Mouse (Mus musculus) forebrain, embryonic 10.5 days (tissue): Measurements from ENCODE around the gene Zfp385b. TPM values are rescaled to one million over a fixed set of nuclear protein-coding genes. Genes with fewer than 3 reads are reported as not detected.
A peak's percentile ranks its signal among the peaks of the same experiment; 100 is the strongest.

Experiments used
- DNase-seq: peaks from one replicate; pipeline ENCODE4 v3.0.0-alpha.2; 2017; ENCODE audit warnings: low spot score; ENCODE audit errors: extremely low spot score
- H3K27ac ChIP-seq: fragments of 300-500 bp; sonication (generic); 2 replicates; pipeline ENCODE4 v1.5.1; 2016; ENCODE audit warnings: mild to moderate bottlenecking
- H3K27me3 ChIP-seq: fragments of 300-500 bp; sonication (generic); 2 replicates; pipeline ENCODE4 v1.6.1; 2016; ENCODE audit warnings: mild to moderate bottlenecking; ENCODE audit not compliant: poor library complexity, severe bottlenecking
- H3K36me3 ChIP-seq: fragments of 300-500 bp; sonication (generic); replicated peaks from 2 replicates; pipeline ENCODE4 v1.6.1; 2016; ENCODE audit warnings: mild to moderate bottlenecking, moderate library complexity
- H3K4me1 ChIP-seq: fragments of 300-500 bp; sonication (generic); 2 replicates; pipeline ENCODE4 v1.6.1; 2016
- H3K4me3 ChIP-seq: fragments of 300-500 bp; sonication (generic); 2 replicates; pipeline ENCODE4 v1.5.1; 2016; ENCODE audit warnings: mild to moderate bottlenecking, moderate library complexity
- H3K9me3 ChIP-seq: fragments of 300-500 bp; sonication (generic); 2 replicates; pipeline ENCODE4 v1.6.1; 2016; ENCODE audit warnings: mild to moderate bottlenecking, moderate library complexity
- WGBS: fragments of 180-500 bp; shearing (Covaris S2); methylation state at CpG from one replicate; pipeline ENCODE4 v1.1.7; 2016; 5-methylcytosine and 5-hydroxymethylcytosine counted together
- polyA plus RNA-seq: library from polyadenylated mRNA; unstranded; fragments of >200 nt; fragmentation: Nextera tagmentation; extraction: Ambion mirVana; gene quantifications from 2 replicates; pipeline ENCODE4 v1.2.1, GENCODE M21; 2016

Gene Zfp385b
- polyA plus RNA-seq, 1 experiment from 2014 or later, result 0.72 TPM

DNA sequence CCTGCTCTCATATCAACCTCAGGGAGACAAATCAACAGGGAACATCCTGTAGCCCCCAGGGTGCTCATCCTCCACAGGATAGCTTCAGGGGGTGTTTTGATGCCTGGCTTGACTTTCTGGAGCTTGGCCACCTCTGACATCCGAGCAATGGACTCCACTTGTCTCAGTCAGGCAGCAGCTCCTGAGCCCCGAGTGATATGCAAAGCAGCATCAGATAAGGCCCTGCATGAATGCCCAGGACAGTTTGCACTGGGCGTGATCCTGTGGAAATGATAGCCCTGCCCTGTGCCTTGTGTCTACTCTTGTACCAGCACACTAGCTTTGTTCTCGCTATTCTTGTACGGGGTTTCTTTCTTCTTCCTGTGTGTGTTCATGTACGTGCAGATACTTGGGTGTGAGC lies 303.8 kb downstream of the Zfp385b start:
- no peak for DNase-seq
- H3K27me3 ChIP-seq, result peaks cover 11% of the 10 kb centered on the region
- H3K27ac ChIP-seq, result no peak overlapping the region
- WGBS, result 71% methylated on average over 6 of the region's 6 CpGs
- H3K4me1 ChIP-seq, result peaks cover 13% of the 10 kb centered on the region
- no peaks in the 10 kb centered on the region for H3K36me3 ChIP-seq
- H3K4me3 ChIP-seq, result no peak overlapping the region
- no peaks in the 10 kb centered on the region for H3K9me3 ChIP-seq

DNA sequence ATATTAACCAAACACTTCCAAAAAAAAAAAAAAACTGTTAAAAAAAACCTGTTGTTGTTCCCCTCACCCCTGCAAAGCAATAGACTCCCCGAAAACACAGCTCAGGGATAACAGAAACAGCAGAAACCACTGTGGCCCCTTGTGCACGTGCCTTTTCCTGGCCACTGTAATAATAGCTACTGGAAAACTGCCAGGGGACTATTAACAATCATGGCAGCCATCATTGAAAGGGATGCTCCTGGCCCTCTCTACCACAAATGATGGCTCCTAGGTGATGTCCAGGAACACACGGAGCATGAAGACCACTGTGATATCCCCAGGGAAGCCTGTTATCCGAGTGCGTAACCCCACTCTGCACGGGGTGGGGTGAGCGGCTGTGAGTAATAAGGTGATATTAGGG lies 304.4 kb downstream of the Zfp385b start:
- Histone ChIP-seq H3K27ac (no peak overlapping the region), H3K36me3 (no peaks in the 10 kb centered on the region), H3K9me3 (no peaks in the 10 kb centered on the region), H3K27me3 (peaks cover 11% of the 10 kb centered on the region), H3K4me3 (no peak overlapping the region), H3K4me1 (peaks cover 13% of the 10 kb centered on the region)
- no peak for DNase-seq
- WGBS, result 84% methylated on average over 7 of the region's 7 CpGs

DNA sequence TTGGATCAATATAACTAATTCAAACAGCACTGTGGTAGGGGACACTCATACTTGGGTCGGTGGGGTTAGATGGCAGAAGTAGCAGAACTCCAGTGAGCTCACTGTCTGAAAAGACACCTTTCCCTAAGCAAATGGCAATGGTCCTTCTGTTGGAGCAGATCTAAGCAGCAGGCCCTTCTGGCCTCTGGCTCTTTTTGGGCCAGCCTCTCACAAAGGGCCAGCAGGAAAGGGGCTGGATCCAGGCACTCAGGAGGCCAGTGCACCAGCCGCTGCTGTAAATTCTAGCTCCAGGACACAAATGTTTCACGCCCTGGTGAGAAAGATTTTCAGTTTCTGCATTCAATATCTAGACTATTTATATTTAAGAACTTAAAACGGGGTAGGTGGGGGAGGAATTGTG lies 305.0 kb downstream of the Zfp385b start:
- DNase-seq, result no peak
- Histone ChIP-seq H3K4me3 (no peak overlapping the region), H3K27ac (no peak overlapping the region), H3K4me1 (peaks cover 13% of the 10 kb centered on the region), H3K9me3 (no peaks in the 10 kb centered on the region), H3K36me3 (no peaks in the 10 kb centered on the region), H3K27me3 (peaks cover 11% of the 10 kb centered on the region)
- WGBS, result 67% methylated on average over 4 of the region's 4 CpGs

DNA sequence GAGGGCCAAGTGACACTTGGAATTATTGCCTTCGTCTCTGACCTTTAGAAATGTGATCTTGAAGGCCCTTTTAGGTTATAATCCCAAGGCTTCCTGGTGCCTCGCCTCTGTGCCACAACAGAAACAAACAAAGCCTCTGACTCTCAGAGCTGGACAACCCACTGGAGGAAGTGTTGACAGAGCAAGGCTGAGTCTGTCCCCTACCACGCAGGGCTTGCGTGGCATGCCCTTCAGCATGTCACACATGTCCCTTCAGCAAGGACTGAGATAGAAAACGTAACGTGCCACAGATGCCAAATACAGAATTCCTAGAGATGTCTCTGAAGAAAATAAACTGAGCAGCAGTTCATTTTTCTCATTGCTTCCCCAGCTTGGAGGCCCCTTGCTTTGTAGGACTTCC lies 310.7 kb downstream of the Zfp385b start:
- 86% methylated on average over 6 of the region's 6 CpGs for WGBS
- peaks cover 9% of the 10 kb centered on the region for H3K4me1 ChIP-seq
- H3K27ac ChIP-seq, result no peak overlapping the region
- H3K9me3 ChIP-seq, result no peaks in the 10 kb centered on the region
- no peaks in the 10 kb centered on the region for H3K27me3 ChIP-seq
- H3K4me3 ChIP-seq, result no peak overlapping the region
- no peak for DNase-seq
- H3K36me3 ChIP-seq, result no peaks in the 10 kb centered on the region

DNA sequence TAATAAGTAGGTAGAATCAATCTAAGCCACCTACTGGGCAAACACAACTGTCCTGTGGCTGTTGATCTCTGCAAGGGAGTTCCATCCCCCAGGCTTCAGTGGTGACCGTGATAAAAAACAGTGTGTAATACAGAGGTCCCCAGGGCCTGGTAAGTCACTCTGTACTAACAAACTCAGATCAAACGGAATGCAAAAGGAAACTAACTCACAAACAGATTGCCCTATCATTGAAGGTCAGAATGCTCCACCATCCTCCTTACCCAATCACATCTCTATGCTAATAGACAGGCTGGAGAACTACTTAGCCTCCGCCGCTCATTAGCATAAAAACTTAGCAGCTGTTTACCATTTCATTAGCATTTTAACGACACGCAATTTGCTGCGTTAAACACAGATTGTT lies 313.1 kb downstream of the Zfp385b start:
- no peak for DNase-seq
- Histone ChIP-seq H3K9me3 (no peaks in the 10 kb centered on the region), H3K27ac (no peak overlapping the region), H3K4me3 (peak overlapping the region; percentile 37), H3K4me1 (peaks cover 9% of the 10 kb centered on the region), H3K36me3 (no peaks in the 10 kb centered on the region), H3K27me3 (no peaks in the 10 kb centered on the region)
- WGBS, result 11% methylated on average over 7 of the region's 7 CpGs

DNA sequence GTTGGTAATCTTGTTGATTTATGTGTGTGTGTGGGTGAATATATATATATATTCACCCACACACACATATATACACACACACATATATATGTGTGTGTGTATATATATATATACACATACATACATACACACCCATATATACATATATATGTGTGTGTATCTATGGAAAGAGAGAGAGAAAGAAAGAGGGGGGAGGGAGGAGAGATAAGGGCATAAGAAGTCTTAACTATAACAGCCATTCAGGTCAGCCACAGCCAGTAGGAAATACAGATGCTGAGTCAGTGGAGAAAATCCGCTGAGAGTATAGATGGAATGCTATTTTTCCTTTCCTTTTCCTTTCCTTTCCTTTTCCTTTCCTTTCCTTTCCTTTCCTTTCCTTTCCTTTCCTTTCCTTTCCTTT lies 313.8 kb downstream of the Zfp385b start:
- Histone ChIP-seq H3K4me3 (no peak overlapping the region), H3K9me3 (no peaks in the 10 kb centered on the region), H3K27ac (no peak overlapping the region), H3K36me3 (no peaks in the 10 kb centered on the region), H3K27me3 (no peaks in the 10 kb centered on the region), H3K4me1 (peaks cover 10% of the 10 kb centered on the region)
- 73% methylated on average over 1 of the region's 1 CpGs for WGBS
- DNase-seq, result no peak

DNA sequence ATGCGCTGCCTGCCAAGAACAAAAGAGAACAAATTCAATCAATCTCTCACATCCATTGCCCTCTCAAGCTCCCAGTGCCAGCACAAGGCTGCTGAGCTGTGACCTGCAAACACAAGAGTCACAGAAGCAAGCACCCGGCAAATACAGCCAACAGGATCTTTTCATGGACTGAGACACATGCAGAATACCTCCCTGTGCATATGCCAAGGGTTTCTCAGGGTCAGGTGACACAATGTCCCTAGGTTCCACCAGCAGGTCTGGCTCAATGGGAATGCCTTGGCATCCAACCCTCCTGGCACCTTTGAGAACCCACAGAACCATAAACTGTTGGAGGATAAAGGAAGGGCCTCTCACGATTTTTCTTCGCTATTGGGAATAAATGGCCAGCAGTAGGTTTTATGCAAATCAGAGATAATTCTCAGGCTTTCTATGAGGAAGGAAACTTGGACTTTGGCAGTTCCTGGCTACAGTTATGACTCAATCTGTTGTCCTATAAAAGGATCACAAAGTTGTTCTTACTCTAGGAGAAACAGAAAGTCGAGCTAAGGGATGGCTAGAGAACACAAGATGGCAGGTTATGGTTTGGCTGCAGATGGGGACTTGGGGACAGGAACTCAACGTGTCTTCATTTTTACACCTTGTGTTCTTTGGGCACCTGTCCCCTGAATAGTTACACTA lies 315.6 kb downstream of the Zfp385b start:
- Histone ChIP-seq H3K4me3 (no peak overlapping the region), H3K36me3 (no peaks in the 10 kb centered on the region), H3K4me1 (peaks cover 12% of the 10 kb centered on the region), H3K27me3 (no peaks in the 10 kb centered on the region), H3K27ac (no peak overlapping the region), H3K9me3 (no peaks in the 10 kb centered on the region)
- DNase-seq, result no peak
- WGBS, result 92% methylated on average over 6 of the region's 6 CpGs

DNA sequence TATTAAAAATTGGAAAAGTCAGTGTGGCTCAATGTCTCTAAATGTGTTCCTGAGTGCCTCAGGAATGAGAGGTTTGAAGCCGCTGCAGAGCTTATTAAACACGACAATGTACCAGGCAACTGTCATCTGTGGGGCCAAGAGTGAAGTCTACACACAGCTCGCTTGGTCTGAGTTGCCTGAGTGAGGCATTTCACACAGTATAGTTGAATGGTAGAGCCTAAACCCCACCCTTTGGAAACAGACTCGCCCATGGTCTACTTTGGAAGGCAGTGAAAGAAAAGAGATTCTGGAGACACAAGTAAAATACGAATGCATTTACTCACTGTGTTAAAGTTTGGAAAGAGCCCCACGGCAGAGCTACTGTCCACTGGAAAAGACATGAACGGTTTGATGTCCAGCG lies 316.2 kb downstream of the Zfp385b start:
- Histone ChIP-seq H3K27me3 (no peaks in the 10 kb centered on the region), H3K27ac (no peak overlapping the region), H3K36me3 (no peaks in the 10 kb centered on the region), H3K4me1 (peaks cover 12% of the 10 kb centered on the region), H3K4me3 (no peak overlapping the region), H3K9me3 (no peaks in the 10 kb centered on the region)
- DNase-seq, result no peak
- 89% methylated on average over 8 of the region's 8 CpGs for WGBS

DNA sequence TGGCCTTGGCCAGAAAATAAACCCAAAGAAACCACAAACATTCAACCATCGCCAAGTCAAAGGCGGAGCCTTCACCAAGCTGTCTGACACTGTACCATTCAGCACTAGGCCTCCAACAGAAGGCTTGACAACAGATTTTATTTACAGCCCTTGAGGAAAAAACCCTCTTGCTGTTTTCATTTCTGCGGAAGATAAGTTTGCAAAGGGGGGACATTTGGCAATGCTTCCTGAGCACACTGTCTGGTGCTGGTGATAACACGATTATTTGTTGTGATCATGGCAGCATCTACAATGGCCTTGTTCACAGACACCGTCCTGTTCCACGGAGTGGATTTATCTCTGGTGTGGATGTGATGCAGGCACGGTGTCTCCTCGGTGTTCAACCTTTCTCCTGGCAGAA lies 317.0 kb downstream of the Zfp385b start:
- H3K4me3 ChIP-seq, result no peak overlapping the region
- 92% methylated on average over 8 of the region's 8 CpGs for WGBS

DNA sequence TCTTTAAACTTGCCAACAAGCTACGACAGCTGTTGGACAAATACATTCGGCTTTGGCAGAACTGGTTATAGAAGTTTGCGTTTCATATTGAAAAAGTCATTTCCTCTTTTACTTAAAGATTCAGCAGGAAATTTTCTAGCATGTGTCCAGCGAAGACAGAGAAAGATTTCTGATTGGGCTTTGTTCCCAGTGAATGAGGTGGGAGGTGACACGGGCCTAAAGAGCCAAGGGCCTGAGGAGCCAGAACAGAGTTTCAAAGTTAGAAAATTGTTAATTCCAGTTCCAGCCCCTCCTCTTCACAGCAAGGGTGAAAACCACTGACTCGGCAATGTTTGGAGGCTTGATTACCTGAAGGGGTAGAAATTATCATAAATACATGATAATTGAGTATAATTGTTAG lies 319.0 kb downstream of the Zfp385b start:
- H3K27me3 ChIP-seq, result no peaks in the 10 kb centered on the region
- no peak overlapping the region for H3K27ac ChIP-seq
- no peak for DNase-seq
- H3K4me1 ChIP-seq, result 0 out of 2 replicates have a peak, but pooled peaks cover 4% of the 10 kb centered on the region
- no peaks in the 10 kb centered on the region for H3K9me3 ChIP-seq
- H3K4me3 ChIP-seq, result no peak overlapping the region
- H3K36me3 ChIP-seq, result no peaks in the 10 kb centered on the region
- WGBS, result 62% methylated on average over 6 of the region's 6 CpGs

More for the DNA sequence above, 317.0 kb downstream of the Zfp385b start:
- no peak overlapping the region for H3K27ac ChIP-seq
- no peaks in the 10 kb centered on the region for H3K27me3 ChIP-seq
- H3K9me3 ChIP-seq, result no peaks in the 10 kb centered on the region
- H3K4me1 ChIP-seq, result peaks cover 12% of the 10 kb centered on the region
- no peaks in the 10 kb centered on the region for H3K36me3 ChIP-seq
- no peak for DNase-seq

DNA sequence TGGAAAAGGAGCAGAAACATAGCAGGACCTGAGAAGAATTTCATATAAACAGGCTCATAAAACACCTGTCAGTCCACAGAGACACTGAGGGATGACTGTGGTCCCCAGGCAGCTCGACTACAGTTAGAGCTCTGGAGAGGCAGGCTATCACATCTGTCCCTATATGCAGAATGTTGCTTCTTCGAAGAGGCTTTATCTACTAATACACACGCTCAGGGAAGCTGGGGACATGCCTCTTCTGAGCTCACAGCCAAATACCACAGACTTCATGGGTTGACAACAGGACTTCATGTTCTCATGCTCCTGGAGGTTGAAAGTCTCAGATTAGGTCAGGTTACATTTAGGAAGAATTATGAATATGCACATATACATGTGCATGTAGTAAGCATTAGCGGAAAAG lies 321.1 kb downstream of the Zfp385b start:
- 85% methylated on average over 4 of the region's 4 CpGs for WGBS
- Histone ChIP-seq H3K36me3 (no peaks in the 10 kb centered on the region), H3K4me3 (no peak overlapping the region), H3K9me3 (no peaks in the 10 kb centered on the region), H3K4me1 (0 out of 2 replicates have a peak, but pooled peaks cover 4% of the 10 kb centered on the region), H3K27me3 (no peaks in the 10 kb centered on the region), H3K27ac (no peak overlapping the region)
- no peak for DNase-seq

DNA sequence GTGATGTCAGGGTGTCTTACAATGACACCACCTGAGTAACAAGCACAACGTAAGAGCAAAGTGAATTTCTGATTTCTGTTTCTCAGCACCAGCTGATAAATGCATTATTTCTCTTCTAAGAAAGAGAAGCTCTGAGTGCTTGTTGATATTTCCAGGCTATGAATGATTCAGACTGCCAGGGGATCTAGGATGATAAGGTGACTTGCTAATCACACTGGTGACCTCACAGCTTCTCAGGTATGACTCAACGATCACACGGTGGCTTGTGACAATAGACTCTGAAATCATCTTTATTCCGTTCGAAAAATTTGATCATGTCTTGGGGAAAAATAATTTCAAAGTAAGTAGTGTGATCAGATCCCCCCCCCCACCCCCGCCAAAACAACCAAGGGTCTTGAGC lies 321.5 kb downstream of the Zfp385b start:
- Histone ChIP-seq H3K4me1 (0 out of 2 replicates have a peak, but pooled peaks cover 4% of the 10 kb centered on the region), H3K9me3 (no peaks in the 10 kb centered on the region), H3K4me3 (no peak overlapping the region), H3K36me3 (no peaks in the 10 kb centered on the region), H3K27ac (no peak overlapping the region), H3K27me3 (no peaks in the 10 kb centered on the region)
- WGBS, result 91% methylated on average over 6 of the region's 6 CpGs
- no peak for DNase-seq

DNA sequence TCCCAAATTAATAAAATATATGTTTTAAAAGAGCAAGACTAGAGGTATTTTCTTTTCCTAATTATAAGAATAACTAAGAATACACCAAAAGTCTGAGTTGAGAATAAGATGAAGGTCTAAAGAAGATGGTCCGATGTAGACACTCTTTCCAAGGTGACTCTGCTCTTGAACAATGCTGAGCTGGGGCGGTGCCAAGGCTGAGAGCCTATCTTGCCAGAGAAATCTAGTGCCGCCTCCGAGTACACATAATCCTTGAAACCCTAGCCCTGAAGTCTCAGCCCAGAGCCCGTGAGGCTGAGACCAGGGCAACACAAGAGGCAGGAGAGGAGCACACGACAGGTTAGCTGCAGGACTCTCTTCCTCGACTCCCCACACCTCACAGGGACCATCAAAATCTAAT lies 323.4 kb downstream of the Zfp385b start:
- Histone ChIP-seq H3K36me3 (no peaks in the 10 kb centered on the region), H3K4me3 (no peak overlapping the region), H3K27me3 (no peaks in the 10 kb centered on the region), H3K4me1 (0 out of 2 replicates have a peak, but pooled peaks cover 4% of the 10 kb centered on the region), H3K27ac (no peak overlapping the region), H3K9me3 (no peaks in the 10 kb centered on the region)
- no peak for DNase-seq
- WGBS, result 89% methylated on average over 7 of the region's 7 CpGs

DNA sequence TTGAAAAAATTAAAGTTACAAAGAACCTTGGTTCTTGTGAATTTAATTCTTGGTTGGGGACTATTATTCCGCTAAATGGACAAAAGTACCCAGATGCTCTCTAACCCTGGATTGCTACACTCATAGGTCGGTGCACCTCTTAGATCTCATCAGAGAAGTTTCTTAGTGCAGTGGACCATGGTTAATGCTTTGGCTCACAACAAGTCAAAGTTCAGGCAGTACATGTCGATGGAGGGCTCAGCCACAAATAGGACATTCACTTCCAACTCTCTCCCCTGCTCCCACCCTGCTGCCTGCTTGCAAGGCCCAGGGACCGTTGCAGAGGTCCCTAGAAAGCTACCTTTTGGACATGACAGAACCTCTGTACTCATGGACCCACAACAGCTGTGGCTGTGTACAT lies 324.1 kb downstream of the Zfp385b start:
- no peaks in the 10 kb centered on the region for H3K4me1 ChIP-seq
- no peak overlapping the region for H3K27ac ChIP-seq
- no peak overlapping the region for H3K4me3 ChIP-seq
- WGBS, result 77% methylated on average over 4 of the region's 4 CpGs
- H3K9me3 ChIP-seq, result no peaks in the 10 kb centered on the region
- no peak for DNase-seq
- no peaks in the 10 kb centered on the region for H3K27me3 ChIP-seq
- no peaks in the 10 kb centered on the region for H3K36me3 ChIP-seq
